Mouse (Mus musculus) splenic B cell, adult 2 months (primary cell): ENCODE results near the gene Olfm2.

Source experiments
- DNase-seq: peaks from one replicate; pipeline ENCODE4 v3.0.0-alpha.2; 2011; ENCODE audit warnings: low read depth, low spot score
- H3K27me3 ChIP-seq: 2 replicates; pipeline ENCODE4 v1.6.1; 2012; ENCODE audit warnings: mild to moderate bottlenecking, low read length, moderate library complexity, mixed read lengths; ENCODE audit not compliant: control insufficient read depth, poor library complexity, insufficient read depth, severe bottlenecking
- H3K36me3 ChIP-seq: 2 replicates; pipeline ENCODE4 v1.6.1; 2012; ENCODE audit warnings: mild to moderate bottlenecking, low read length, moderate library complexity, mixed read lengths; ENCODE audit not compliant: control insufficient read depth, poor library complexity, insufficient read depth, severe bottlenecking

The Olfm2 gene

GRCm38 (mm10) chr9:20665925-20666324, 80.2 kb downstream of the Olfm2 start:
- H3K36me3 ChIP-seq, result peaks cover 2% of the 10 kb centered on the region
- no peak for DNase-seq
- H3K27me3 ChIP-seq, result no peaks in the 10 kb centered on the region

GRCm38 (mm10) chr9:20664982-20665637, 81.0 kb downstream of the Olfm2 start:
- DNase-seq, result no peak
- peaks cover 2% of the 10 kb centered on the region for H3K36me3 ChIP-seq
- no peaks in the 10 kb centered on the region for H3K27me3 ChIP-seq

- Histone ChIP-seq H3K36me3 (peaks cover 2% of the 10 kb centered on the region), H3K27me3 (no peaks in the 10 kb centered on the region)
- DNase-seq, result no peak
Measured at GRCm38 (mm10) chr9:20664366-20664765, 81.8 kb downstream of the Olfm2 start.

GRCm38 (mm10) chr9:20663956-20664355, 82.2 kb downstream of the Olfm2 start:
- DNase-seq, result no peak
- Histone ChIP-seq H3K27me3 (no peaks in the 10 kb centered on the region), H3K36me3 (peaks cover 2% of the 10 kb centered on the region)

- no peak for DNase-seq
- Histone ChIP-seq H3K36me3 (peaks cover 2% of the 10 kb centered on the region), H3K27me3 (no peaks in the 10 kb centered on the region)
Measured at GRCm38 (mm10) chr9:20662874-20663273, 83.3 kb downstream of the Olfm2 start.

GRCm38 (mm10) chr9:20662325-20662724, 83.8 kb downstream of the Olfm2 start:
- H3K36me3 ChIP-seq, result peaks cover 2% of the 10 kb centered on the region
- peak; percentile 64 for DNase-seq
- H3K27me3 ChIP-seq, result no peaks in the 10 kb centered on the region

GRCm38 (mm10) chr9:20657546-20657945, 88.6 kb downstream of the Olfm2 start:
- no peaks in the 10 kb centered on the region; the same call in none of the 2 replicates for H3K36me3 ChIP-seq
- DNase-seq, result no peak
- H3K27me3 ChIP-seq, result no peaks in the 10 kb centered on the region

GRCm38 (mm10) chr9:20653859-20654258, 92.3 kb downstream of the Olfm2 start:
- no peak for DNase-seq
- Histone ChIP-seq H3K27me3 (no peaks in the 10 kb centered on the region), H3K36me3 (no peaks in the 10 kb centered on the region; the same call in 1 of the 2 replicates)

GRCm38 (mm10) chr9:20652260-20652658, 93.9 kb downstream of the Olfm2 start:
- no peaks in the 10 kb centered on the region; the same call in 1 of the 2 replicates for H3K36me3 ChIP-seq
- H3K27me3 ChIP-seq, result no peaks in the 10 kb centered on the region
- no peak for DNase-seq

GRCm38 (mm10) chr9:20651602-20652259, 94.4 kb downstream of the Olfm2 start, which contains the start of gene Pin1:
Pin1 (plus strand) TSS chr9:20652095.
- no peaks in the 10 kb centered on the region for H3K27me3 ChIP-seq
- H3K36me3 ChIP-seq, result no peaks in the 10 kb centered on the region; the same call in 1 of the 2 replicates
- peak; percentile 99 for DNase-seq

GRCm38 (mm10) chr9:20645121-20645520, 101.0 kb downstream of the Olfm2 start:
- peak; percentile 71 for DNase-seq
- Histone ChIP-seq H3K36me3 (no peaks in the 10 kb centered on the region; the same call in 1 of the 2 replicates), H3K27me3 (no peaks in the 10 kb centered on the region)

- no peaks in the 10 kb centered on the region; the same call in 1 of the 2 replicates for H3K36me3 ChIP-seq
- H3K27me3 ChIP-seq, result no peaks in the 10 kb centered on the region
- peak; percentile 87 for DNase-seq
Measured at GRCm38 (mm10) chr9:20644360-20645081, 101.6 kb downstream of the Olfm2 start, which contains the start of gene Fbxl12. Fbxl12 (minus strand) TSS chr9:20644767.

- no peaks in the 10 kb centered on the region for H3K27me3 ChIP-seq
- peaks cover 2% of the 10 kb centered on the region for H3K36me3 ChIP-seq
- peak; percentile 27 for DNase-seq
Measured at GRCm38 (mm10) chr9:20643781-20644180, 102.4 kb downstream of the Olfm2 start.

- H3K27me3 ChIP-seq, result no peaks in the 10 kb centered on the region
- peaks cover 2% of the 10 kb centered on the region for H3K36me3 ChIP-seq
- peak; percentile 91 for DNase-seq
Measured at GRCm38 (mm10) chr9:20642896-20643466, 103.2 kb downstream of the Olfm2 start.
